Mouse (Mus musculus) neutrophil, adult 83 days (primary cell): ENCODE measurements around the gene Rad21l. TPM values are rescaled to one million over a fixed set of nuclear protein-coding genes. Genes with fewer than 3 reads are reported as not detected.

Experiments used
- total RNA-seq, 2 experiments: library from RNA; stranded (reverse); gene quantifications; one replicate each; pipeline ENCODE4 v1.2.4; 2023

Gene Rad21l
- total RNA-seq: not detected

GRCm38 (mm10) chr2:151668433-151668832 is at the start of gene Rad21l:
TSS of gene Rad21l (minus strand) at chr2:151668533.

GRCm38 (mm10) chr2:151701231-151702145 is 33.2 kb upstream of the Rad21l start, which contains the start of gene Tmem74b:
TSS of gene Tmem74b (plus strand) at chr2:151702008.

GRCm38 (mm10) chr2:151632159-151632814 is 36.0 kb downstream of the Rad21l start, which contains the start of gene Snph:
TSS of gene Snph (minus strand) at chr2:151632593.

Other genes with a start within 250 kb of the Rad21l start
- gene 4921509C19Rik, start 192.4 kb downstream of the Rad21l start, total RNA-seq: not detected
- gene Nsfl1c, start 174.4 kb downstream of the Rad21l start, total RNA-seq: 10 to 100 TPM; 39.8 to 40.0 TPM
- 10 to 100 TPM; 25.2 to 29.2 TPM for gene Fkbp1a, start 126.0 kb downstream of the Rad21l start, total RNA-seq
- gene Sdcbp2, start 95.9 kb downstream of the Rad21l start, total RNA-seq: not detected
- gene Snph, start 35.9 kb downstream of the Rad21l start, total RNA-seq: 1 to 10 TPM; 6.1 to 6.5 TPM
- not detected for gene Tmem74b, start 33.5 kb upstream of the Rad21l start, total RNA-seq
- gene Psmf1, start 75.7 kb upstream of the Rad21l start, total RNA-seq: 10 to 100 TPM; 22.1 to 27.1 TPM
- not detected for gene Rspo4, start 174.4 kb upstream of the Rad21l start, total RNA-seq
- not detected for gene Angpt4, start 242.7 kb upstream of the Rad21l start, total RNA-seq